Mouse (Mus musculus) testis, adult 2 months (tissue): ENCODE results near the gene Foxj1.

ENCODE experiments used
- CTCF ChIP-seq: fragments of 200-500 bp; IDR thresholded peaks from 2 replicates; pipeline ENCODE4 v1.5.1; 2012; ENCODE audit warnings: low read depth, mild to moderate bottlenecking, inconsistent platforms, low read length, moderate library complexity; ENCODE audit not compliant: control insufficient read depth, insufficient read depth, insufficient replicate concordance
- POLR2A ChIP-seq: fragments of 200-500 bp; IDR thresholded peaks from 2 replicates; pipeline ENCODE4 v1.6.1; 2012; ENCODE audit warnings: low read depth, mild to moderate bottlenecking, inconsistent platforms, low read length, moderate library complexity; ENCODE audit not compliant: control insufficient read depth

GRCm38 (mm10) chr11:116283982-116284381, 51.2 kb downstream of the Foxj1 start:
- TF ChIP-seq POLR2A (no peak), CTCF (no peak)
